Comparison of ENCODE assay signal across 21 mouse cellular contexts in the genomic region with DNA sequence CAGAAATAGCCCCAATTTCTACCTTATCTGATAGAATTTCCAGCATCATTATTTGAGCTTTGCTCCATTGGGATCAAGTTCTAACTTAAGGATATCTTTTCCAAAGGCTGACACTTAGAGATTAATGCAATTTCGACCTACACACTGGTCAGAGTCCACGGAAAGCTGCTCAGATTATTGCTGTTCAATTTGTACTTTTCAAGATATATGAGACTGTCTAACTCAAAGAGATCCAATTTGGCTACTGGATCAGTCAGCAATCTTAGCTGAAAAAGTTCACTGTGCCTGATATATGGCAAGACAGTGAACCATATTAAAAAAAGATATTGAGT.
A peak's percentile ranks its signal among the peaks of the same experiment; 100 is the strongest.
DNase-seq lines count a peak whose midpoint lies in the region; ATAC-seq and TF ChIP-seq lines count a peak whose summit lies in the region.
"Had no signal": no experiment of that assay in that cellular context is flagged by ENCODE, and none has a peak within 500 bp of the region (broad histone marks: within the 10 kb centered on the region; RNA-seq: fewer than 3 reads in every experiment).

No protein-coding gene starts in this region.

- H3K27ac ChIP-seq in intestine, embryonic 14.5 days (ENCODE audit: low read depth), result no peak overlapping the region
- H3K27ac ChIP-seq in intestine, embryonic 15.5 days, result no peak overlapping the region
- H3K27ac ChIP-seq in intestine, embryonic 16.5 days (ENCODE audit: low read length), result no peak overlapping the region
- no peak overlapping the region for H3K27ac ChIP-seq in intestine, postnatal 0 days (ENCODE audit: low read depth, low read length)
- H3K27ac ChIP-seq in stomach, postnatal 0 days (replicated peaks), result no peak overlapping the region

- DNase-seq in intestine, embryonic 14.5 days (ENCODE audit: low spot score), result no peak
- DNase-seq in lung, postnatal 36 days, result no peak
- no peak for DNase-seq in thymus, postnatal 25 days
- no peak for DNase-seq in stomach, postnatal 0 days (ENCODE audit: low spot score)
- DNase-seq in retina, embryonic 14.5 days (ENCODE audit: low spot score), result no peak
- DNase-seq: adrenal gland, adult 8-10 months; adrenal gland, postnatal 10 days; adrenal gland, postnatal 14 days; adrenal gland, postnatal 25 days; adrenal gland, postnatal 36 days; B cell, adult 2 months; cerebellum, adult 11 months; cerebellum, adult 11-12 months had no signal

- no peak overlapping the region for H3K4me3 ChIP-seq in intestine, embryonic 14.5 days (ENCODE audit: low read depth, low read length)
- H3K4me3 ChIP-seq in intestine, embryonic 15.5 days (replicated peaks), result no peak overlapping the region
- H3K4me3 ChIP-seq in intestine, embryonic 16.5 days (ENCODE audit: low read length), result no peak overlapping the region
- no peak overlapping the region for H3K4me3 ChIP-seq in intestine, postnatal 0 days (ENCODE audit: low read depth, low read length)
- no peak overlapping the region for H3K4me3 ChIP-seq in stomach, postnatal 0 days (ENCODE audit: low read depth, low read length)

- H3K36me3 ChIP-seq in intestine, embryonic 14.5 days (ENCODE audit: control insufficient read depth, insufficient read depth, low read length), result no peaks in the 10 kb centered on the region
- H3K36me3 ChIP-seq in intestine, embryonic 15.5 days, result no peaks in the 10 kb centered on the region
- no peaks in the 10 kb centered on the region for H3K36me3 ChIP-seq in intestine, embryonic 16.5 days (ENCODE audit: control insufficient read depth, insufficient read depth, low read length)
- H3K36me3 ChIP-seq in intestine, postnatal 0 days (ENCODE audit: control insufficient read depth, insufficient read depth), result no peaks in the 10 kb centered on the region
- no peaks in the 10 kb centered on the region for H3K36me3 ChIP-seq in stomach, postnatal 0 days (ENCODE audit: control insufficient read depth, insufficient read depth, low read length)
- H3K36me3 ChIP-seq: G1E had no signal

- no peaks in the 10 kb centered on the region for H3K4me1 ChIP-seq in intestine, embryonic 14.5 days (replicated peaks; ENCODE audit: control insufficient read depth, insufficient read depth, low read length)
- no peaks in the 10 kb centered on the region for H3K4me1 ChIP-seq in intestine, embryonic 15.5 days (replicated peaks)
- H3K4me1 ChIP-seq in intestine, embryonic 16.5 days (ENCODE audit: control insufficient read depth, insufficient read depth, low read length), result no peaks in the 10 kb centered on the region
- H3K4me1 ChIP-seq in intestine, postnatal 0 days (replicated peaks; ENCODE audit: control insufficient read depth, insufficient read depth, low read length), result no peaks in the 10 kb centered on the region
- H3K4me1 ChIP-seq in stomach, postnatal 0 days (replicated peaks; ENCODE audit: control insufficient read depth, insufficient read depth), result no peaks in the 10 kb centered on the region

- TF ChIP-seq CTCF in intestine, postnatal 0 days (IDR thresholded peaks at IDR 0.05; ENCODE audit: low read depth), result no peak
- no peak for TF ChIP-seq CTCF in stomach, postnatal 0 days (IDR thresholded peaks at IDR 0.05; ENCODE audit: low read depth)

- ATAC-seq in intestine, embryonic 14.5 days (replicated peaks; ENCODE audit: low FRiP score, low TSS enrichment, low read depth), result peak; percentile 72
- peak; percentile 68 for ATAC-seq in intestine, embryonic 15.5 days
- ATAC-seq in intestine, embryonic 16.5 days, result peak; percentile 77
- ATAC-seq in intestine, postnatal 0 days, result peak; percentile 54; the same call in 1 of the 2 replicates
- ATAC-seq in stomach, postnatal 0 days (ENCODE audit: low FRiP score, low TSS enrichment), result no peak
- ATAC-seq: activated CD4-positive, CD25-positive, alpha-beta regulatory T cell, adult 4 months; CD4-positive, CD25-positive, alpha-beta regulatory T cell, adult 4 months; Patski had no signal

- no peak overlapping the region for H3K9ac ChIP-seq in intestine, embryonic 14.5 days (ENCODE audit: low read length)
- no peak overlapping the region for H3K9ac ChIP-seq in intestine, embryonic 15.5 days
- H3K9ac ChIP-seq in intestine, embryonic 16.5 days (ENCODE audit: low read depth, low read length), result no peak overlapping the region
- H3K9ac ChIP-seq in intestine, postnatal 0 days (ENCODE audit: low read depth, low read length), result no peak overlapping the region
- no peak overlapping the region for H3K9ac ChIP-seq in stomach, postnatal 0 days (ENCODE audit: low read length)

- H3K4me2 ChIP-seq in intestine, embryonic 14.5 days (ENCODE audit: low read length), result no peak overlapping the region
- no peak overlapping the region for H3K4me2 ChIP-seq in intestine, embryonic 15.5 days (replicated peaks)
- no peak overlapping the region for H3K4me2 ChIP-seq in intestine, embryonic 16.5 days (ENCODE audit: low read depth, low read length)
- no peak overlapping the region for H3K4me2 ChIP-seq in intestine, postnatal 0 days (replicated peaks; ENCODE audit: low read depth)
- H3K4me2 ChIP-seq in stomach, postnatal 0 days (replicated peaks; ENCODE audit: low read depth), result no peak overlapping the region

- WGBS in intestine, embryonic 14.5 days, result 56% methylated on average over 2 of the region's 2 CpGs
- 56% methylated on average over 2 of the region's 2 CpGs for WGBS in intestine, embryonic 15.5 days
- 32% methylated on average over 2 of the region's 2 CpGs for WGBS in intestine, embryonic 16.5 days
- 22% methylated on average over 2 of the region's 2 CpGs for WGBS in intestine, postnatal 0 days
- 37% methylated on average over 2 of the region's 2 CpGs for WGBS in stomach, postnatal 0 days

- H3K27me3 ChIP-seq in intestine, embryonic 14.5 days (replicated peaks; ENCODE audit: control insufficient read depth, insufficient read depth, low read length), result no peaks in the 10 kb centered on the region
- H3K27me3 ChIP-seq in intestine, embryonic 15.5 days (replicated peaks), result no peaks in the 10 kb centered on the region
- H3K27me3 ChIP-seq in intestine, embryonic 16.5 days (replicated peaks; ENCODE audit: control insufficient read depth, insufficient read depth, low read length), result no peaks in the 10 kb centered on the region
- no peaks in the 10 kb centered on the region for H3K27me3 ChIP-seq in intestine, postnatal 0 days (replicated peaks; ENCODE audit: control insufficient read depth, insufficient read depth, low read length)
- no peaks in the 10 kb centered on the region for H3K27me3 ChIP-seq in stomach, postnatal 0 days (ENCODE audit: control insufficient read depth, insufficient read depth, low read length)
- H3K27me3 ChIP-seq: CH12.LX, Patski had no signal

- no peak for TF ChIP-seq EP300 in stomach, postnatal 0 days (optimal IDR thresholded peaks at IDR 0.05)

- H3K9me3 ChIP-seq in intestine, embryonic 14.5 days (ENCODE audit: control insufficient read depth, low read length), result no peaks in the 10 kb centered on the region
- no peaks in the 10 kb centered on the region for H3K9me3 ChIP-seq in intestine, embryonic 15.5 days
- H3K9me3 ChIP-seq in intestine, embryonic 16.5 days (ENCODE audit: control insufficient read depth, low read length), result no peaks in the 10 kb centered on the region
- no peaks in the 10 kb centered on the region for H3K9me3 ChIP-seq in intestine, postnatal 0 days (ENCODE audit: control insufficient read depth)
- no peaks in the 10 kb centered on the region for H3K9me3 ChIP-seq in stomach, postnatal 0 days (ENCODE audit: control insufficient read depth, low read length)
- H3K9me3 ChIP-seq: G1E had no signal
